Mouse (Mus musculus) hindbrain, embryonic 11.5 days (tissue): Measurements from ENCODE around the gene Zswim1. TPM values are rescaled to one million over a fixed set of nuclear protein-coding genes. Genes with fewer than 3 reads are reported as not detected.
"Not testable (repeated sequence)": the region's sequence is repeated elsewhere in the genome, so short reads cannot be mapped to it uniquely, and the experiment has no call there.

Source experiments
- ATAC-seq: fragments of 200-750 bp; cut with Nextera tagmentation; 2 replicates; pipeline ENCODE4 v1.8.0; 2017; ENCODE audit warnings: mild to moderate bottlenecking, moderate TSS enrichment, moderate library complexity; ENCODE audit not compliant: low FRiP score
- DNase-seq: peaks from one replicate; pipeline ENCODE4 v3.0.0-alpha.2; 2015; ENCODE audit warnings: low spot score
- H3K27ac ChIP-seq: fragments of 300-500 bp; sonication (generic); 2 replicates; pipeline ENCODE4 v1.5.1; 2014; ENCODE audit warnings: mild to moderate bottlenecking, low read depth, low read length
- H3K27me3 ChIP-seq: fragments of 300-500 bp; sonication (generic); 2 replicates; pipeline ENCODE4 v1.6.1; 2014; ENCODE audit warnings: mild to moderate bottlenecking, low read length, moderate library complexity, mixed read lengths; ENCODE audit not compliant: control insufficient read depth, insufficient read depth
- H3K36me3 ChIP-seq: fragments of 300-500 bp; sonication (generic); 2 replicates; pipeline ENCODE4 v1.6.1; 2014; ENCODE audit warnings: mild to moderate bottlenecking, low read length, moderate library complexity, mixed read lengths; ENCODE audit not compliant: control insufficient read depth, insufficient read depth
- H3K4me1 ChIP-seq: fragments of 300-500 bp; sonication (generic); replicated peaks from 2 replicates; pipeline ENCODE4 v1.6.1; 2014; ENCODE audit warnings: low read length, mixed read lengths; ENCODE audit not compliant: control insufficient read depth, insufficient read depth
- H3K4me2 ChIP-seq: fragments of 300-500 bp; sonication (generic); replicated peaks from 2 replicates; pipeline ENCODE4 v1.6.1; 2014; ENCODE audit warnings: mild to moderate bottlenecking, low read depth, low read length
- H3K4me3 ChIP-seq: fragments of 300-500 bp; sonication (generic); 2 replicates; pipeline ENCODE4 v1.5.1; 2014; ENCODE audit warnings: low read depth, low read length
- H3K9ac ChIP-seq: fragments of 300-500 bp; sonication (generic); 2 replicates; pipeline ENCODE4 v1.6.1; 2014; ENCODE audit warnings: low read depth, low read length
- H3K9me3 ChIP-seq: fragments of 300-500 bp; sonication (generic); 2 replicates; pipeline ENCODE4 v1.6.1; 2016; ENCODE audit warnings: low read length; ENCODE audit not compliant: control insufficient read depth
- WGBS: fragments of 180-500 bp; shearing (Covaris S2); extraction: QIAGEN DNeasy Blood & Tissue Kit; methylation state at CpG from one replicate; pipeline ENCODE4 v1.1.7; 2014; 5-methylcytosine and 5-hydroxymethylcytosine counted together
- polyA plus RNA-seq: library from polyadenylated mRNA; unstranded; fragments of >200 nt; fragmentation: Nextera tagmentation; extraction: Ambion mirVana; gene quantifications from 2 replicates; pipeline ENCODE4 v1.2.1, GENCODE M21; 2014

The Zswim1 gene
- polyA plus RNA-seq, 1 experiment from 2014 or later: 23.0 TPM

DNA sequence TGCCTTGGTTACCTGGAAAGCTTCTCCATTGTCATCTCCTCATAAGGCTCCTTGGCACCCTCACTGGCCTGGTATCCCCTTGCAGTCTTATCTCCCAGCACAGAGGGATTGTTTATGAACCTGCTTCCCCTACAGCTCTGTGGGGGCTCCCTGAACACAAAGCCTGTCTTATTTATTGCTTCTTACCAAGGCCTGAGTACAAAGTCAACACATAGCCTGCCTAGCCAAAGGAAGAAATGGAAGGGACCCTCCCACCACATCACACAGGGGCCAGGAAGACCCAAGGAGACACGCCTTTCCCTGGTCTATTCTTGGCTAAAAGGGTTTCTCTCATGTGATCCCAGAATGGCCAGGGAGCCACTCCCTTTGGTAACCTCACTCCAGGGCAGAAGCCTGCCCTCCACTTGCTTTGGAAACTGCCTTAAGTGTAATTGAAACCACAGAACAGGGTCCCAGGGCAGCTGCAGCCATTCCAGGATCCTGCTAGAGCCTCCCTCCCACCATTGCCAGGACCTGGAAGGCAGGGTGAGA is 51.8 kb downstream of the Zswim1 start:
- Histone ChIP-seq H3K4me2 (no peak overlapping the region), H3K4me3 (no peak overlapping the region), H3K27ac (peak overlapping the region; percentile 14; the same call in 1 of the 2 replicates), H3K27me3 (no peaks in the 10 kb centered on the region), H3K4me1 (peaks cover 4% of the 10 kb centered on the region; the same call in 1 of the 2 replicates), H3K9me3 (no peaks in the 10 kb centered on the region), H3K9ac (no peak overlapping the region), H3K36me3 (no peaks in the 10 kb centered on the region)
- no peak for ATAC-seq
- no peak for DNase-seq
- 42% methylated on average over 1 of the region's 1 CpGs for WGBS

DNA sequence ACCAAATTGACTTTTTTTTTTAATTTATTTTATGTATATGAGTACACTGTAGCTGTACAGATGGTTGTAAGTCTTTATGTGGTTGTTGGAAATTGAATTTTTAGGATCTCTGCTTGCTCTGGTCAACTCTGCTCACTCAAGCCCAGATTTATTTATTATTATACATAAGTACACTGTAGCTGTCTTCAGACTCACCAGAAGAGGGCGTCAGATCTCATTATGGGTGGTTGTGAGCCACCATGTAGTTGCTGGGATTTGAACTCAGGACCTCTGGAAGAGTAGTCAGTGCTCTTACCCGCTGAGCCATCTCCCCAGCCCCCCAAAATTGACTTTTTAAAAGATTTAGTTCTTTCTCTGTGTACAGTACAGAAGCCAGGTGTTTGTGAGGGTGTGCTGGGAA is 53.2 kb downstream of the Zswim1 start:
- not testable (repeated sequence) for H3K4me1 ChIP-seq, H3K9me3 ChIP-seq, H3K9ac ChIP-seq, H3K4me3 ChIP-seq, H3K36me3 ChIP-seq, ATAC-seq, H3K27me3 ChIP-seq, H3K4me2 ChIP-seq, DNase-seq, H3K27ac ChIP-seq
- WGBS: 41% methylated on average over 2 of the region's 2 CpGs

Other genes with a start within 250 kb of the Zswim1 start
- gene Spint3, start 249.2 kb upstream of the Zswim1 start, polyA plus RNA-seq: not detected in 2 replicates
- not detected in 2 replicates for gene Wfdc6a, start 237.2 kb upstream of the Zswim1 start, polyA plus RNA-seq
- gene Eppin, start 229.1 kb upstream of the Zswim1 start, polyA plus RNA-seq: not detected in 2 replicates
- gene Wfdc6b, start 209.2 kb upstream of the Zswim1 start, polyA plus RNA-seq: not detected in 2 replicates
- not detected in 2 replicates for gene Wfdc8, start 209.1 kb upstream of the Zswim1 start, polyA plus RNA-seq
- not detected in 2 replicates for gene Wfdc16, start 183.9 kb upstream of the Zswim1 start, polyA plus RNA-seq
- gene Wfdc10, start 166.6 kb upstream of the Zswim1 start, polyA plus RNA-seq: not detected in 2 replicates
- gene Wfdc9, start 166.1 kb upstream of the Zswim1 start, polyA plus RNA-seq: not detected in 2 replicates
- not detected in 2 replicates for gene Wfdc11, start 148.6 kb upstream of the Zswim1 start, polyA plus RNA-seq
- 0.24 TPM in 1 of 2 replicates, not detected in the other for gene Wfdc13, start 137.6 kb upstream of the Zswim1 start, polyA plus RNA-seq
- gene Spint4, start 124.2 kb upstream of the Zswim1 start, polyA plus RNA-seq: not detected in 2 replicates
- not detected in 2 replicates for gene Spint5, start 107.4 kb upstream of the Zswim1 start, polyA plus RNA-seq
- gene Wfdc3, start 76.8 kb upstream of the Zswim1 start, polyA plus RNA-seq: 0.53 and 1.0 TPM in 2 replicates
- 79.4 and 81.5 TPM in 2 replicates for gene Dnttip1, start 76.7 kb upstream of the Zswim1 start, polyA plus RNA-seq
- 498 and 520 TPM in 2 replicates for gene Ube2c, start 52.8 kb upstream of the Zswim1 start, polyA plus RNA-seq
- gene Tnnc2, start 42.7 kb upstream of the Zswim1 start, polyA plus RNA-seq: 4.8 and 7.1 TPM in 2 replicates
- 8.6 and 11.6 TPM in 2 replicates for gene Snx21, start 36.9 kb upstream of the Zswim1 start, polyA plus RNA-seq
- 11.9 and 12.8 TPM in 2 replicates for gene Acot8, start 17.8 kb upstream of the Zswim1 start, polyA plus RNA-seq
- gene Zswim3, start 17.6 kb upstream of the Zswim1 start, polyA plus RNA-seq: 13.3 and 13.7 TPM in 2 replicates
- not detected in 2 replicates for gene Spata25, start 5.9 kb downstream of the Zswim1 start, polyA plus RNA-seq
- 85.7 and 92.0 TPM in 2 replicates for gene Ctsa, start 10.2 kb downstream of the Zswim1 start, polyA plus RNA-seq
- 3.0 and 4.4 TPM in 2 replicates for gene Neurl2, start 10.8 kb downstream of the Zswim1 start, polyA plus RNA-seq
- gene Pltp, start 35.0 kb downstream of the Zswim1 start, polyA plus RNA-seq: 62.2 and 67.6 TPM in 2 replicates
- gene Pcif1, start 56.6 kb downstream of the Zswim1 start, polyA plus RNA-seq: 58.1 and 60.0 TPM in 2 replicates
- 8.6 and 8.8 TPM in 2 replicates for gene Zfp335, start 89.1 kb downstream of the Zswim1 start, polyA plus RNA-seq
- gene Mmp9, start 118.1 kb downstream of the Zswim1 start, polyA plus RNA-seq: 1.3 TPM in 2 replicates
- gene Slc12a5, start 138.1 kb downstream of the Zswim1 start, polyA plus RNA-seq: 7.4 and 7.5 TPM in 2 replicates
- 79.0 and 79.5 TPM in 2 replicates for gene Ncoa5, start 212.2 kb downstream of the Zswim1 start, polyA plus RNA-seq
- gene Cd40, start 232.9 kb downstream of the Zswim1 start, polyA plus RNA-seq: 4.6 and 4.9 TPM in 2 replicates